Mouse (Mus musculus): ENCODE results near the gene Inppl1.

The Inppl1 gene

GRCm38 (mm10) chr7:101837606-101838471, at the start of gene Inppl1:
Gene Inppl1, minus strand, starts transcription at chr7:101838229.
- WGBS, result 2% methylated on average over 64 of the region's 64 CpGs

DNA sequence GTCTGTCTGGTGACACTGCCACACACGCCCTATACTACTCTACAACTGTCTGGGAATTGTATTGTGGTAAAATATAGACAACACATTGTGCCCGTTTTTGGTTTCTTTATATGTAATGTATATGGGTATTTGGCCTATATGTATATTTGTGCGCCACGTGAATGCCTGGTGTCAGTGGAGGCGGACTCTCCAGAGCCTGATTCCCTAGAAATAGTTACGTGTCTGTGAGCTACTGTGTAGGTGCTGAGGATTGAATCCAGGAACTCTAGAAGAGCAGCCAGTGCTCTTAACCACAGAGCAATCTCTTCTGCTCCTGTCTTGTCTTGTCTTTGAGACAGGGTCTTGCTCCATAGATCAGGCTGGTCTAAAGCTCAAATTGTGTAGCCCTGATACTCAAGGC, 48.2 kb upstream of the Inppl1 start:
- 50% methylated on average over 6 of the region's 6 CpGs for WGBS

DNA sequence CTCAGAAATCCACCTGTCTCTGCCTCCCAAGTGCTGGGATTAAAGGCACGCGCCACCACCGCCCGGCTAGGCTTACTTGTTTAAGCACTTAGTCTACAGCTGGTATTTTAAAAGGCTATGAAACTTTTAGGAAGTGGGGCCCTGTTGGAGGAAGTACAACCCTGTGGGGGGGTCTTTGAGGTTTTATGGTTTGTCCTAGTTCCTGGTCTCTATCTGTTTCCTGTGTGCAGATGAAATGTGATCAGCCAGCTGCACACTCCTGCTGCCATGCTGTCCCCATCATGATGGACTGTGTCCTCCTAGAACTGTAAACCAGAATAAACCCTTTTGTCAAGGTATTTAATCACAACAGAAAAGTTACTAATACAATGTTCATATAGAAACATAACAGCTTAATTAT, 46.1 kb upstream of the Inppl1 start:
- WGBS, result 99% methylated on average over 4 of the region's 4 CpGs

- 56% methylated on average over 9 of the region's 9 CpGs for WGBS
Measured at GRCm38 (mm10) chr7:101882413-101883154, 44.6 kb upstream of the Inppl1 start.

GRCm38 (mm10) chr7:101880855-101881254, 42.8 kb upstream of the Inppl1 start:
- 52% methylated on average over 4 of the region's 4 CpGs for WGBS

- WGBS, result 97% methylated on average over 1 of the region's 1 CpGs
Measured at GRCm38 (mm10) chr7:101875978-101876377, 37.9 kb upstream of the Inppl1 start.

GRCm38 (mm10) chr7:101871296-101871695, 33.3 kb upstream of the Inppl1 start:
- WGBS, result 76% methylated on average over 3 of the region's 3 CpGs

DNA sequence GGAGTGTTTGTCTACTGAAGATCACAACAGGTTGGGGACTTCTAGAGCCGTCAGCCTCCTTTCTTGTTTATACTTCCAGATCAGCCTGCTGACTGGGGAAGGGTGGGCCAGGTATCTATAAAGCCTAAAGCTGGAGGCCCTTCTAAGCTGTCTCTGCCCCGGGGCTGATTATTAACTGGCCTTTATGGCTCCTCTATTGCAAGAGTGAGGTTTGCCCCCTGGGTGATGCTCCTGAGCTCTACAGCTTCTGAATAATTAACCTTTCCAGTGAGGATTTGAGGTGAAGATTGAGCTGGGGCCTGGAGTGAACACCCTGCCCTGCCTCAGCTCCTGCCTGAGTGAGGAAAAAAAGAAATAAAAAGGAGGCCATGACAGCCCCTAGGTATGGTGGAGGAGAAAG, 32.6 kb upstream of the Inppl1 start, which contains the start of gene Folr1:
Folr1 (minus strand) TSS at position 160 of the 400 bp plus-strand sequence.
- 85% methylated on average over 2 of the region's 2 CpGs for WGBS

DNA sequence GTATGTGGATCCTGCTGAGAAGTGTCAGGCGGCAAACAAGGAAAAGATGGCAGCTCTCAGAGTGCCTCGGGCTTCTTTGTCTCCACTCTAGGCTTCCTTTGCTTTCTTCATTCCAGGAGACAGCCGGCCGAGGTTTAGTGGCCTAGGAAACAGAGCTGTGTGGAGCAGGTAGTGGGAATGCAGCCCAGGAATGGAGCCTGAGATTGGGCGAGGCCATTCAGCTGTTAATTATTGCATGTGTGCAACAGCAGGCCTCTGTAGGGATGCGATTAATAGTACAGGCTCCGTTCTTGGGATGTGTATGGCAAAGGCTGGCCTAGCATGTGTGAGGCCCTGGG, 31.1 kb upstream of the Inppl1 start:
- WGBS, result 73% methylated on average over 7 of the region's 7 CpGs

- 73% methylated on average over 13 of the region's 13 CpGs for WGBS
Measured at GRCm38 (mm10) chr7:101868241-101869162, 30.5 kb upstream of the Inppl1 start.

DNA sequence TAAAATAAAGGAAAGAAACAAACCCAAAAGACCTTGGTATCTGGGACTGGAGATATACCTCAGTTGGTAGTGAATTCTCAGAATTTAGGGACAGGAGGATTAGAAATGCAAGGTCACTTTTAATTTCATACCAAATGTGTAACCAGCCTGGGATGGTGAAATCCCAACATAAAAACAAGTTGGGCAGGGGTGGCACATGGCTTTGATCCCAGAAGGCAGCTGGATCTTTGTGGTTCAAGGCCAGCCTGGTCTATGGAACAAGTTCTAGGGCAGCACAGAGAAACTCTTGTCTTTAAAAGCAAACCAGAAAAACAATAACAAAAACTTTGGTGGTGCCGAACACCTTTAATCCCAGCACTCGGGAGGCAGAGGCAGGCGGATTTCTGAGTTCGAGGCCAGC, 29.5 kb upstream of the Inppl1 start:
- WGBS, result 94% methylated on average over 4 of the region's 4 CpGs

DNA sequence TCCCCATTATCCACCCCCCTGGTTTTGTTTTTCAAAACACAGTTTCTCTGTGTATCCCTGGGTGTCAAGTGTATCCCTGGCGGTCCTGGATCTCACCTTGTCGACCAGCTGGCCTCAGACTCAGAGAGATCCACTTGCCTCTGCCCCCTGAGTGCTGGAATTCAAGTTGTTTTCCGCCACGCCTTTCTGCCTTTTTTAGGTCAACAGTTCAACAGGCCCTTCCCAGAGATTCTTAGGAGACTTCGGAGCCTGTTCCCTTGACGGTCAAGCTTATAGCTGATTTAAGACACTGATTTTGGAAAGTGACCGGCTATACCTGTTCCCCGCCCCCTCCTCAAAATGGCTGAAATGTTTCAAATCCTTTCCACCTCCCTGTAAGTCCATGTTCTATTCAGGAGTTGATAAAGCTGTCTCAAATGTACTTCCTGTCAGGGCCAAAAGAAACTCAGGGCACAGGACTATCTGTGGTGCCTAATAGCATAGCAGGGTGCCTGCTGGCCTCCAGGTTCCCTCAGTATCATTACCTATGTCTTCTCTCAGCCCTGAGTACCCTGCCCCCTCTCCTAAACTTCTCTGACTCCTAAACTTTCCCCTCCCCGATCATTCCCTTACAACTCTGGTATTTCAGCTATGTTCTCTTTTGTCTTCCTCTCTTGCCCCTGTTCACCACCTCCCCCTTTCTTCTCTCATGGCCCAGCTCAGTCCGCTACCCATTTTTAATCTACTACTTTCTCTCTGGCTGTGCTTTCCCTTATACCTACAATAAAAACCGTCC, 28.6 kb upstream of the Inppl1 start:
- 86% methylated on average over 11 of the region's 11 CpGs for WGBS

DNA sequence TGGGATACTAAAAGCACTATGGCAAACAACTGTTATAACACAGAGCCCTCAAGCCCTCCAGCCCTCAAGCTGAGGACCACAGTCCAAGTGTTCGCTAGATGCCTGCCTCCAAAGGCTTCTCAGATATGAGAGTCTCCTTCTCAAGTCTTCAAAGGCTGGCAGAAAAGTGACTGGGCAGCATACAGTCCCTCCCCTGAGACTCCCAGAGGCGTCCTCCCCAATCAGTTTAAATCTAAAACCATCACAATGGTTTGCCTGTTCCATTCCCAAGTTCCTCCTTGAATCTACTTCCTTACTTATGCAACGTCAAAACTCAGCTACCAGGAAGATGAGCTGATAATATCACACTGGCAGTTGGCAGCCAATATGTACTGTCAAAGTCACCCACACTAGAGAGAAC, 25.4 kb upstream of the Inppl1 start, which contains the start of gene Anapc15:
Anapc15 (plus strand) TSS at position 301 of the 400 bp plus-strand sequence.
- WGBS, result 74% methylated on average over 3 of the region's 3 CpGs

- 93% methylated on average over 3 of the region's 3 CpGs for WGBS
Measured at GRCm38 (mm10) chr7:101862291-101862690, 24.3 kb upstream of the Inppl1 start.

- WGBS, result 73% methylated on average over 9 of the region's 9 CpGs
Measured at GRCm38 (mm10) chr7:101858362-101858761, 20.3 kb upstream of the Inppl1 start.

GRCm38 (mm10) chr7:101857094-101857493, 19.1 kb upstream of the Inppl1 start, which contains the start of gene Folr2:
Gene Folr2, minus strand, starts transcription at chr7:101857194.
- 94% methylated on average over 4 of the region's 4 CpGs for WGBS

DNA sequence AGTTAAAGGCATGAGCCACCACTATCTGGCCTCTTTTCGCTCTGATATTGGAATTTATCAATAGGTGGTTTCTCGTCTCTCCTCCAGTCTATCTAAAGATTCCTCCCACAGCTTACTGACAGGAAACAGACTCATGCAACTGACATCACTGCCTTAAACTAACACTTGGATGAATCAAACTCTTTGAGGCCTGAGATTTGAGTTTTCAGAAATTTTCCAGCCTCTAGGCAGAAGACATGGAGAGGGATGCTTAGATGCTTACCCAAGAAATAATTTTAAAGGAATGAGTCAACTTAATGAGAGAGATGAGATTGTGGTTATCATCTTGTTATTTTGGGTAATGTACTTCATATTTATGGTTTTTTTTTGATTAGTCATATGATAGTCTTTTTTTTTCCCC, 15.8 kb upstream of the Inppl1 start:
- WGBS, result 75% methylated on average over 2 of the region's 2 CpGs

GRCm38 (mm10) chr7:101852846-101853245, 14.8 kb upstream of the Inppl1 start:
- 90% methylated on average over 6 of the region's 6 CpGs for WGBS

DNA sequence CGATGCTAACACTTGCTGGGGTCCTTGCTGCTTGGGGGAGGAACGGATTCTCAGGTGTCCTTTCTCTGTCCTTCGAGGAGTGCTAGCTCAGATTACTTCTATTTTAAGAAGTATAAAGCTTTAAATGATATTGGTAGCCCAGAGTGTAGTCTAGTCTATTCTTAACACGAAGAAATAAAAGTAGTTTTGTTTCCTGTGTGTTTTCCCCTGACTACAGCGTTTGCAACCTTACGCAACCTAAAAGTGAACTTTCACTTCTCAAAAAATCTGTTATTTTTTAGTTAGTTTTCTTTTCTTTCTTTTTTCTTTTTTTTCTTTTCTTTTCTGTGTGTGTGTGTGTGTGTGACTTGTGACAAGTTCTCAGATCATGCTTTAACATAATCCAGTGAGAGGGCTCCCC, 13.7 kb upstream of the Inppl1 start:
- WGBS, result 80% methylated on average over 6 of the region's 6 CpGs

- WGBS, result 94% methylated on average over 1 of the region's 1 CpGs
Measured at GRCm38 (mm10) chr7:101847934-101848333, 9.9 kb upstream of the Inppl1 start.

DNA sequence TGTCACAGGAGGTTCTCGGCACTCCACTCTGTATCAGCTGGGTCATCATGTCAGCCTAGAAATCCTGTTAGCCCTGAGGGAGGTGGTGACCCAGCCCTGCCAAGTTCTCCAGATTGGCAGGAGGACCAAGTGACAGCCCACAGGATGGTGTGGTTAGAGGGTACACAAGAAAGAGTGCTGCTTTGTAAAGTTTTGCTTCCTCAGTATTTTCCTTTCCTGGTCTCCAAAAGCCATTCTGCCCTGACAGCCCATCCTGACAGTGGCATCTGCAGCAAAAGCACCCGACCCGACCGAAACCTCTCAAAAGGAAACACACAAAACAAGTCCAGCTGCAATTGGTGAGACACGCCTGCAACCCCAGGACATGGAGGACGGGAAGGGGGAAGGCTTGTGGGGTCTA, 6.2 kb upstream of the Inppl1 start:
- WGBS, result 83% methylated on average over 6 of the region's 6 CpGs
